Mouse (Mus musculus): ENCODE results near the gene Klf16. TPM values are rescaled to one million over a fixed set of nuclear protein-coding genes. Genes with fewer than 3 reads are reported as not detected.
A peak's percentile ranks its signal among the peaks of the same experiment; 100 is the strongest.

Klf16 gene
- total and polyA plus RNA-seq, 2 experiments: 0.74 to 5.5 TPM

- 90% methylated on average over 7 of the region's 7 CpGs for WGBS
- Histone ChIP-seq H3K36me3 (ENCODE audit: control insufficient read depth, insufficient read depth, low read length) (no peaks in the 10 kb centered on the region), H3K27me3 (ENCODE audit: control insufficient read depth, insufficient read depth, low read length) (no peaks in the 10 kb centered on the region), H3K9ac (ENCODE audit: low read depth, low read length) (no peak overlapping the region), H3K4me3 (ENCODE audit: insufficient read depth, low read depth, low read length) (no peak overlapping the region), H3K79me2 (ENCODE audit: control insufficient read depth, insufficient read depth, low read length) (peaks cover 33% of the 10 kb centered on the region), H3K27ac (replicated peaks; ENCODE audit: insufficient read depth, low read depth, low read length) (no peak overlapping the region; the same call in 1 of the 2 replicates), H3K4me1 (ENCODE audit: control insufficient read depth, insufficient read depth, low read length) (peaks cover 11% of the 10 kb centered on the region)
- no peak for DNase-seq (ENCODE audit: extremely low read depth, low read depth, low spot score)
- TF ChIP-seq CTCF (IDR thresholded peaks at IDR 0.05; ENCODE audit: low read depth, low read length) (no peak), POLR2A (IDR thresholded peaks at IDR 0.05; ENCODE audit: extremely low read depth, insufficient read depth, low read length) (no peak)
Measured at GRCm38 (mm10) chr10:80604001-80604509, 26.9 kb upstream of the Klf16 start.

GRCm38 (mm10) chr10:80603364-80603763 lies 26.2 kb upstream of the Klf16 start:
- WGBS: 27% methylated on average over 7 of the region's 7 CpGs

GRCm38 (mm10) chr10:80602698-80603325 lies 25.7 kb upstream of the Klf16 start, which contains the start of the genes Scamp4 and Adat3:
TSS of gene Scamp4 (plus strand) at chr10:80602872.
TSS of gene Adat3 (plus strand) at chr10:80602880.
- Histone ChIP-seq H3K36me3 (ENCODE audit: control insufficient read depth, insufficient read depth, low read length) (no peaks in the 10 kb centered on the region), H3K4me1 (ENCODE audit: control insufficient read depth, insufficient read depth, low read length) (peaks cover 11% of the 10 kb centered on the region), H3K4me3 (ENCODE audit: insufficient read depth, low read depth, low read length) (peak within 1 kb of the TSS; percentile 95), H3K79me2 (ENCODE audit: control insufficient read depth, insufficient read depth, low read length) (peaks cover 33% of the 10 kb centered on the region), H3K27ac (replicated peaks; ENCODE audit: insufficient read depth, low read depth, low read length) (peak within 1 kb of the TSS; percentile 79), H3K9ac (ENCODE audit: low read depth, low read length) (peak within 1 kb of the TSS; percentile 83), H3K27me3 (ENCODE audit: control insufficient read depth, insufficient read depth, low read length) (no peaks in the 10 kb centered on the region)
- peak; percentile 82 for DNase-seq (ENCODE audit: extremely low read depth, low read depth, low spot score)
- TF ChIP-seq CTCF (IDR thresholded peaks at IDR 0.05; ENCODE audit: low read depth, low read length) (no peak), POLR2A (IDR thresholded peaks at IDR 0.05; ENCODE audit: extremely low read depth, insufficient read depth, low read length) (peak; percentile 53; the same call in 1 of the 2 replicates)
- under 1% methylated on average over 54 of the region's 54 CpGs for WGBS

More at GRCm38 (mm10) chr10:80603364-80603763, 26.2 kb upstream of the Klf16 start:
- Histone ChIP-seq H3K27me3 (ENCODE audit: control insufficient read depth, insufficient read depth, low read length) (no peaks in the 10 kb centered on the region), H3K4me1 (ENCODE audit: control insufficient read depth, insufficient read depth, low read length) (peaks cover 11% of the 10 kb centered on the region), H3K9ac (ENCODE audit: low read depth, low read length) (peak overlapping the region; percentile 83), H3K36me3 (ENCODE audit: control insufficient read depth, insufficient read depth, low read length) (no peaks in the 10 kb centered on the region), H3K4me3 (ENCODE audit: insufficient read depth, low read depth, low read length) (peak overlapping the region; percentile 95), H3K79me2 (ENCODE audit: control insufficient read depth, insufficient read depth, low read length) (peaks cover 33% of the 10 kb centered on the region), H3K27ac (replicated peaks; ENCODE audit: insufficient read depth, low read depth, low read length) (peak overlapping the region; percentile 79)
- TF ChIP-seq POLR2A (IDR thresholded peaks at IDR 0.05; ENCODE audit: extremely low read depth, insufficient read depth, low read length) (no peak), CTCF (IDR thresholded peaks at IDR 0.05; ENCODE audit: low read depth, low read length) (no peak)
- DNase-seq (ENCODE audit: extremely low read depth, low read depth, low spot score): no peak

- Histone ChIP-seq H3K4me3 (ENCODE audit: insufficient read depth, low read depth, low read length) (no peak overlapping the region), H3K79me2 (ENCODE audit: control insufficient read depth, insufficient read depth, low read length) (no peaks in the 10 kb centered on the region), H3K27ac (replicated peaks; ENCODE audit: insufficient read depth, low read depth, low read length) (no peak overlapping the region; the same call in 1 of the 2 replicates), H3K4me1 (ENCODE audit: control insufficient read depth, insufficient read depth, low read length) (no peaks in the 10 kb centered on the region), H3K27me3 (ENCODE audit: control insufficient read depth, insufficient read depth, low read length) (no peaks in the 10 kb centered on the region), H3K9ac (ENCODE audit: low read depth, low read length) (no peak overlapping the region), H3K36me3 (ENCODE audit: control insufficient read depth, insufficient read depth, low read length) (no peaks in the 10 kb centered on the region)
- TF ChIP-seq POLR2A (IDR thresholded peaks at IDR 0.05; ENCODE audit: extremely low read depth, insufficient read depth, low read length) (no peak), CTCF (IDR thresholded peaks at IDR 0.05; ENCODE audit: low read depth, low read length) (no peak)
- 72% methylated on average over 4 of the region's 4 CpGs for WGBS
- no peak for DNase-seq (ENCODE audit: extremely low read depth, low read depth, low spot score)
Measured at GRCm38 (mm10) chr10:80596318-80596717, 19.2 kb upstream of the Klf16 start.

- peak within 1 kb of the TSS; percentile 22 for H3K27ac ChIP-seq (replicated peaks; ENCODE audit: insufficient read depth, low read depth, low read length)
- H3K4me1 ChIP-seq (ENCODE audit: control insufficient read depth, insufficient read depth, low read length): peaks cover 15% of the 10 kb centered on the region
- H3K4me3 ChIP-seq (ENCODE audit: insufficient read depth, low read depth, low read length): peak within 1 kb of the TSS; percentile 92
- TF ChIP-seq POLR2A (IDR thresholded peaks at IDR 0.05; ENCODE audit: extremely low read depth, insufficient read depth, low read length): peak; percentile 86
- no peak for TF ChIP-seq CTCF (IDR thresholded peaks at IDR 0.05; ENCODE audit: low read depth, low read length)
- H3K79me2 ChIP-seq (ENCODE audit: control insufficient read depth, insufficient read depth, low read length): peaks cover 43% of the 10 kb centered on the region
- peak within 1 kb of the TSS; percentile 95 for H3K9ac ChIP-seq (ENCODE audit: low read depth, low read length)
- H3K36me3 ChIP-seq (ENCODE audit: control insufficient read depth, insufficient read depth, low read length): no peaks in the 10 kb centered on the region
- peak; percentile 94 for DNase-seq (ENCODE audit: extremely low read depth, low read depth, low spot score)
- WGBS: 1% methylated on average over 73 of the region's 73 CpGs
- H3K27me3 ChIP-seq (ENCODE audit: control insufficient read depth, insufficient read depth, low read length): no peaks in the 10 kb centered on the region
Measured at GRCm38 (mm10) chr10:80589879-80590854, 13.0 kb upstream of the Klf16 start, which contains the start of gene Abhd17a. TSS of gene Abhd17a (minus strand) at chr10:80590341.

All from liver, adult 2 months (tissue).